Mouse (Mus musculus) limb, embryonic 13.5 days (tissue): ENCODE results near the gene Snrpd3. TPM values are rescaled to one million over a fixed set of nuclear protein-coding genes. Genes with fewer than 3 reads are reported as not detected.

ENCODE experiments used
- ATAC-seq: fragments of 200-750 bp; cut with Nextera tagmentation; 2 replicates; pipeline ENCODE4 v1.8.0; 2017; ENCODE audit warnings: low read depth, moderate number of reproducible peaks, moderate TSS enrichment; ENCODE audit not compliant: low FRiP score
- H3K27ac ChIP-seq: fragments of 300-500 bp; sonication (generic); 2 replicates; pipeline ENCODE4 v1.5.1; 2015; ENCODE audit warnings: inconsistent platforms, mild to moderate bottlenecking, moderate library complexity
- H3K27me3 ChIP-seq: fragments of 300-500 bp; sonication (generic); 2 replicates; pipeline ENCODE4 v1.6.1; 2015; ENCODE audit warnings: mild to moderate bottlenecking, inconsistent platforms
- H3K36me3 ChIP-seq: fragments of 300-500 bp; sonication (generic); 2 replicates; pipeline ENCODE4 v1.6.1; 2015; ENCODE audit warnings: inconsistent platforms, mild to moderate bottlenecking, moderate library complexity
- H3K4me1 ChIP-seq: fragments of 300-500 bp; sonication (generic); 2 replicates; pipeline ENCODE4 v1.6.1; 2015; ENCODE audit warnings: inconsistent platforms
- H3K4me2 ChIP-seq: fragments of 300-500 bp; sonication (generic); replicated peaks from 2 replicates; pipeline ENCODE4 v1.6.1; 2015; ENCODE audit warnings: inconsistent platforms, mild to moderate bottlenecking, moderate library complexity
- H3K4me3 ChIP-seq: fragments of 300-500 bp; sonication (generic); 2 replicates; pipeline ENCODE4 v1.5.1; 2015; ENCODE audit warnings: moderate library complexity, mild to moderate bottlenecking, inconsistent platforms
- H3K9ac ChIP-seq: fragments of 300-500 bp; sonication (generic); 2 replicates; pipeline ENCODE4 v1.6.1; 2015; ENCODE audit warnings: mild to moderate bottlenecking, inconsistent platforms
- H3K9me3 ChIP-seq: fragments of 300-500 bp; sonication (generic); 2 replicates; pipeline ENCODE4 v1.6.1; 2016; ENCODE audit warnings: inconsistent platforms
- WGBS: fragments of 180-500 bp; shearing (Covaris S2); methylation state at CpG from one replicate; pipeline ENCODE4 v1.1.7; 2015; 5-methylcytosine and 5-hydroxymethylcytosine counted together
- polyA plus RNA-seq: library from polyadenylated mRNA; unstranded; fragments of >200 nt; fragmentation: Nextera tagmentation; extraction: Ambion mirVana; gene quantifications from 2 replicates; pipeline ENCODE4 v1.2.1, GENCODE M21; 2015

Gene Snrpd3
- polyA plus RNA-seq, 1 experiment from 2014 or later, result 192 TPM

DNA sequence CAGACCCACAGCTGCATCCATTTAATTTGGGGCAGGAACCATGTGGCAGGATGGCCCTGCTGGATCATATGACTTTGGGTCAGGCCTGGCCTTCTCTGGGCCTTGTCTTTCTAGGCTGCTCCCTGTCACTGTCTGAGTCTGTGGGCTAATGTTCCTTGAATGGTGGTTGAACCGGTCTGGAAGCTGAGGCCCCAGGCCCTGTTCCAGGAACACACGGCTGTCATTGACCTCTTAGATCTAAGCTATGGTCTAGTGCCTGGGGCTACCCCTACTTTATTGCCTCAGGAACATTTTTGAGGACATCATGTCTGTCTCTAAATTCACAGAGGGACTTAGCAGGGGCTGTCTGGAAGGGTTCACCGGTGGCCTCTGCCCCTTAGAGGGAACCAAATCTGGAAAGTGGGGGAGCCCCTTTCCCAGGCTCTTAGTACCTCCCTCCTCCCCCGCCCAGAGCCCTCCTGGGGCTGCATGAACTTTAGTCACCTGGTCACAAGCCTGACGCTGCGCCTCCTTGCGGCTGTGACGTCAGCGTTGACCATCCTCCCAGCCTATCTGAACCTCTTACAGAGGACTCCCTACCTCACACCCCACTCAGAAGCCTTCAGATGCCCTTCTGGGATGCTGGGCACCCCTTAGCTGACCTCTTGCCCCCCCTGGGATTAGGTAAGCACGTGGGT, 53.8 kb downstream of the Snrpd3 start:
- ATAC-seq, result no peak
- Histone ChIP-seq H3K4me2 (no peak overlapping the region), H3K9ac (no peak overlapping the region), H3K27ac (no peak overlapping the region), H3K4me1 (0 out of 2 replicates have a peak, but pooled peaks cover 2% of the 10 kb centered on the region), H3K36me3 (no peaks in the 10 kb centered on the region), H3K4me3 (no peak overlapping the region), H3K27me3 (peaks cover 4% of the 10 kb centered on the region; the same call in 1 of the 2 replicates), H3K9me3 (no peaks in the 10 kb centered on the region)
- 22% methylated on average over 10 of the region's 10 CpGs for WGBS

DNA sequence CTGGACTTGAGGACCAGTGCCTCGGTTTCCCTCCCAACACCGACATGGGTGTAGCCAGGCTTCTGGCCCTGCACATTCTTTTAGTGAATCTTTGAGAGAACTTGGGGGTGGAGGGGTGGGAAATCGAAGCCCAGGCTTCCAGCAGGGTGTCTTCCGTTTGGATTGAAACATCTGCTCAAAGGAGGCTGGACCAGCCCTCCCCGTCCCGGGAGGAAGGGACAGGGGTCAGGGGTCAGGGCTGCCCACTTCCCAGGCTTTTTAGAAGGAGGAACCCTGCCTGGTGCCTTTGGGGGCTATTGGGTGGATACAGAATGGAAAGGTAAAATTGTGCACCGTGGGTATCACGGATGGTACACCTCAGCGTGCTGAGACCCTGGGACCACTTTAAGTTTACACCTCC, 54.6 kb downstream of the Snrpd3 start:
- H3K9ac ChIP-seq, result no peak overlapping the region
- H3K27me3 ChIP-seq, result peaks cover 4% of the 10 kb centered on the region; the same call in 1 of the 2 replicates
- no peak overlapping the region for H3K4me2 ChIP-seq
- no peak for ATAC-seq
- H3K4me3 ChIP-seq, result no peak overlapping the region
- H3K27ac ChIP-seq, result no peak overlapping the region
- 0 out of 2 replicates have a peak, but pooled peaks cover 2% of the 10 kb centered on the region for H3K4me1 ChIP-seq
- H3K9me3 ChIP-seq, result no peaks in the 10 kb centered on the region
- WGBS, result 50% methylated on average over 9 of the region's 9 CpGs
- no peaks in the 10 kb centered on the region for H3K36me3 ChIP-seq

- H3K27ac ChIP-seq, result no peak overlapping the region
- H3K9ac ChIP-seq, result no peak overlapping the region
- no peaks in the 10 kb centered on the region for H3K36me3 ChIP-seq
- 69% methylated on average over 10 of the region's 10 CpGs for WGBS
- no peaks in the 10 kb centered on the region for H3K9me3 ChIP-seq
- H3K4me3 ChIP-seq, result no peak overlapping the region
- H3K4me1 ChIP-seq, result 0 out of 2 replicates have a peak, but pooled peaks cover 2% of the 10 kb centered on the region
- peaks cover 2% of the 10 kb centered on the region; the same call in 1 of the 2 replicates for H3K27me3 ChIP-seq
- no peak for ATAC-seq
- no peak overlapping the region for H3K4me2 ChIP-seq
Observed at GRCm38 (mm10) chr10:75573181-75573580, 55.8 kb downstream of the Snrpd3 start.

- Histone ChIP-seq H3K4me2 (no peak overlapping the region), H3K4me3 (no peak overlapping the region), H3K4me1 (no peaks in the 10 kb centered on the region), H3K9ac (no peak overlapping the region), H3K9me3 (no peaks in the 10 kb centered on the region), H3K27me3 (no peaks in the 10 kb centered on the region), H3K27ac (no peak overlapping the region), H3K36me3 (no peaks in the 10 kb centered on the region)
- 86% methylated on average over 9 of the region's 9 CpGs for WGBS
- no peak for ATAC-seq
Observed at GRCm38 (mm10) chr10:75573965-75574364, 56.6 kb downstream of the Snrpd3 start.

DNA sequence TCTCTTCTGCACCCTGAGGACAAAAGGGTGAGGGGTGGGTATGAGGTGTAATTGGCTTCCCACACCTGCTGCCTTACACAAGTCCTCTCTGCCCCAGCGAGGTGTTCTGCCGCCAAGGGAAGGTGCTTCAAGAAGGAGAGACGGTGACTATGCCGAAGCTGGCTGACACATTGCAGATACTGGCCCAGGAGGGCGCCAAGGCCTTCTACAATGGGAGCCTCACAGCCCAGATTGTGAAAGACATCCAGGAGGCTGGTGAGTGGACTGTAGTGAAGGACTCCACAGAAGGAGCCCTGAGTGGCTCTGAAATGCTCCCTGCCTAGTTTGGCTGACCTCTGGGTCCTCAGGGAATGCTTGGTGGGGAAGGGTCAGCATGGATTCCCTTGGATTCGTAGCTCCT, 61.8 kb downstream of the Snrpd3 start:
- H3K4me3 ChIP-seq, result no peak overlapping the region
- WGBS, result 84% methylated on average over 6 of the region's 6 CpGs
- no peaks in the 10 kb centered on the region for H3K4me1 ChIP-seq
- H3K9ac ChIP-seq, result no peak overlapping the region
- no peaks in the 10 kb centered on the region for H3K9me3 ChIP-seq
- no peaks in the 10 kb centered on the region for H3K27me3 ChIP-seq
- H3K36me3 ChIP-seq, result no peaks in the 10 kb centered on the region
- no peak overlapping the region for H3K27ac ChIP-seq
- no peak overlapping the region for H3K4me2 ChIP-seq
- no peak for ATAC-seq

DNA sequence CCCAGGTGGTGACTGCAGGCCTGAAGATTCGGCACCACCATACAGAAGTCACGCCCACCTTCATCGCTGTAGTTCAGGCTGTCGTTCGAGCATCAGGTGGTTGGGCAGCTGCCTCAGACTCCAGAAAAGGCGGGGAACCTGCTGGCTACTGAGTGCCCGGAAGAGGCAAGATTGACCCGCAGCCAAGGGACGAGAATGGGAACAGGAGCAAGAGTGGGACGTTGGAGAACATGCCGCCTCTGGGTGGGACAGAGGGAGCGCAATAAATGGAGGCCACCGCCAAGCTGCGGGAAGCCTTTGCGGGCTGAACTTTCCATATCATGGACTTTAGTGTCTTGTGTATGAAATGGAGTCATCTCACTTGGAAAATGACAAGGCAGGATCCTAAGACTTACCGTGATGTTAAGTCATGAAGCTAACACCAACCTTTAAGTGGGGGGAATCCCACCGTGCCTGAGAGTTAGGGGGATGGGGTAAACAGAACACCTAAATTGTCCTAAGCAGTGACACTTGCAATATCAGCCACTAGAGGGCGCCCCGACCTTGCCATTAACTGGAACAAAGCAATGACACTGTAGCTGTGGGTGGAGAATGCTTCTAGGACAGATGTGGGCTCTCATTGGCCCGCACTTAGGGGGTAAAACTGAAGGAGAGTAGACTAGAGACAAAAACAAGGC, 68.7 kb downstream of the Snrpd3 start:
- Histone ChIP-seq H3K27ac (no peak overlapping the region), H3K9ac (peak overlapping the region; percentile 48; the same call in 1 of the 2 replicates), H3K9me3 (no peaks in the 10 kb centered on the region), H3K4me1 (peaks cover 24% of the 10 kb centered on the region), H3K36me3 (no peaks in the 10 kb centered on the region), H3K27me3 (0 out of 2 replicates have a peak, but pooled peaks cover 6% of the 10 kb centered on the region), H3K4me3 (peak overlapping the region; percentile 24), H3K4me2 (peak overlapping the region; percentile 58)
- ATAC-seq, result peak; percentile 75
- WGBS, result 18% methylated on average over 20 of the region's 20 CpGs

- H3K9ac ChIP-seq, result no peak overlapping the region
- H3K4me1 ChIP-seq, result peaks cover 24% of the 10 kb centered on the region
- no peak overlapping the region for H3K4me3 ChIP-seq
- H3K27me3 ChIP-seq, result 0 out of 2 replicates have a peak, but pooled peaks cover 6% of the 10 kb centered on the region
- no peak overlapping the region for H3K27ac ChIP-seq
- 92% methylated on average over 1 of the region's 1 CpGs for WGBS
- H3K36me3 ChIP-seq, result no peaks in the 10 kb centered on the region
- H3K4me2 ChIP-seq, result peak overlapping the region; percentile 58; the same call in 1 of the 2 replicates
- H3K9me3 ChIP-seq, result no peaks in the 10 kb centered on the region
- peak; percentile 9; the same call in 1 of the 2 replicates for ATAC-seq
Observed at GRCm38 (mm10) chr10:75586553-75586879, 69.2 kb downstream of the Snrpd3 start.

Other genes with a start within 250 kb of the Snrpd3 start
- gene Adora2a, start 200.7 kb upstream of the Snrpd3 start, polyA plus RNA-seq, result 2.2 and 2.6 TPM in 2 replicates
- gene Upb1, start 116.4 kb upstream of the Snrpd3 start, polyA plus RNA-seq, result 0.57 and 0.67 TPM in 2 replicates
- 29.2 and 30.2 TPM in 2 replicates for gene Gucd1, start 421 bp downstream of the Snrpd3 start, polyA plus RNA-seq
- gene Lrrc75b, start 42.8 kb downstream of the Snrpd3 start, polyA plus RNA-seq, result 1.5 and 1.7 TPM in 2 replicates
- 0.57 and 0.75 TPM in 2 replicates for gene Ggt1, start 44.1 kb downstream of the Snrpd3 start, polyA plus RNA-seq
- 1.3 and 1.7 TPM in 2 replicates for gene Ggt5, start 71.8 kb downstream of the Snrpd3 start, polyA plus RNA-seq
- gene Susd2, start 126.5 kb downstream of the Snrpd3 start, polyA plus RNA-seq, result 3.1 TPM in 2 replicates
- 30.9 and 32.5 TPM in 2 replicates for gene Cabin1, start 246.8 kb downstream of the Snrpd3 start, polyA plus RNA-seq